Mouse (Mus musculus): Measurements from ENCODE around the gene Mucl2.
"Not testable (repeated sequence)": the region's sequence is repeated elsewhere in the genome, so short reads cannot be mapped to it uniquely, and the experiment has no call there.

The Mucl2 gene

DNA sequence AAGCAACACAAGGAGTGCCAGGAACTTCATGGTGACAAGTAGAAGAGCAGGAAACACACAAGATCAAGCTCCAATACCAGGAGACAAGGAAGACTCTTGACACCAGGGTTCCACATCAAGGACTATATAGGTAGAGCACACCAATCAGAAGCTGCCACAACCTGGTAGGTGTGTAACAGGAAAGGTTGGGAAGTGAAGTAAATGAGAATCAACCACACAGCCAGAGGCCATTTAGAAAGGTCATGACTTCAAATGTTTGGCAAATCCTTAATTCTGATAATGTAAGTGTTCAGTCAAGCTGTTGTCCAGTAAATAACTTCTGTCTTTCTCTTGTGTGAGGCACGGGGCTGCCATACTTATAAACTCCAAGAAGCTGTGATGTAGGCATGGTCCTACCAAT, at the start of gene Mucl2:
Gene Mucl2 (minus strand): TSS at position 101 of the 400 bp plus-strand sequence.
- no peak for DNase-seq (ENCODE audit: low read depth, low spot score)

DNA sequence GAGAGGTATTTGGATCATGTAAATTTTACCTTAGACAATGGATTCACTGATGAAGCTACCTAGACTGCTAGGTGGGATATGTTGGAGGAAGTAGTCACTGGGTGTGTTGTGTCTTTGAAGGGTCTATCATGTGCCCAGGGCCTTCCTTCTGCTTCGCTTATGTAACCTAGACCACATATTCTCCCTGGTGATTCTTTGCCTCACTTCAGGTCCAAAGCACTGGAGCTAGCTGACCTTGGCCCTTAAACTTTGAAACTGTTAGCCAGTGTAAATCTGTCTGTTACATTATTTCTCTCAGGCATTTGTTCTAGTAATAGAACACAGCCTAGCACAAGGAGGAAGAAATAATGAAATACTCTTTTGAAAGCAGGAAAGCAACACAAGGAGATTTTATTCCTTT, 13.9 kb upstream of the Mucl2 start:
- DNase-seq (ENCODE audit: low read depth, low spot score) = not testable (repeated sequence)
